Mouse (Mus musculus) CH12.LX (cell line): ENCODE measurements around the gene Syt1.

Source experiments
- BHLHE40 ChIP-seq: IDR thresholded peaks from 2 replicates; pipeline ENCODE4 v1.6.1; 2011; ENCODE audit warnings: mild to moderate bottlenecking, low read depth, low read length, improper control_type of control experiment
- CHD1 ChIP-seq: IDR thresholded peaks from 2 replicates; pipeline ENCODE4 v1.6.1; 2012; ENCODE audit warnings: low read depth, low read length, improper control_type of control experiment, inconsistent platforms
- CTCF ChIP-seq, 2 experiments: IDR thresholded peaks in 1 of 2; conservative IDR thresholded peaks in 1 of 2; 2 replicates each; pipeline ENCODE4 v1.5.1; 2011 to 2012; ENCODE audit warnings: low read depth in 2 of 2, low read length in 2 of 2, improper control_type of control experiment in 1 of 2, inconsistent platforms in 1 of 2, mild to moderate bottlenecking in 1 of 2, moderate library complexity in 1 of 2
- E2F4 ChIP-seq: IDR thresholded peaks from 2 replicates; pipeline ENCODE4 v1.6.1; 2011; ENCODE audit warnings: low read depth, low read length, improper control_type of control experiment; ENCODE audit not compliant: insufficient replicate concordance
- EP300 ChIP-seq: IDR thresholded peaks from 2 replicates; pipeline ENCODE4 v1.6.1; 2011; ENCODE audit warnings: low read length, improper control_type of control experiment
- KAT2A ChIP-seq: IDR thresholded peaks from 2 replicates; pipeline ENCODE4 v1.6.1; 2012; ENCODE audit warnings: low read length, improper control_type of control experiment, inconsistent platforms; ENCODE audit not compliant: insufficient replicate concordance
- MAFK ChIP-seq: IDR thresholded peaks from 2 replicates; pipeline ENCODE4 v1.6.1; 2011; ENCODE audit warnings: low read length, improper control_type of control experiment; ENCODE audit not compliant: insufficient replicate concordance
- POLR2AphosphoS2 ChIP-seq: IDR thresholded peaks from 2 replicates; pipeline ENCODE4 v1.6.1; 2011; ENCODE audit warnings: low read depth, low read length, improper control_type of control experiment
- USF1 ChIP-seq: IDR thresholded peaks from 2 replicates; pipeline ENCODE4 v1.6.1; 2014; ENCODE audit warnings: low read depth, mild to moderate bottlenecking, inconsistent platforms, low read length, improper control_type of control experiment
- ZNF384 ChIP-seq: IDR thresholded peaks from 2 replicates; pipeline ENCODE4 v1.6.1; 2012; ENCODE audit warnings: low read depth, low read length, improper control_type of control experiment, inconsistent platforms

- TF ChIP-seq CHD1: no peak
- no peak for TF ChIP-seq POLR2AphosphoS2
- no peak for TF ChIP-seq CTCF (conservative IDR thresholded peaks at IDR 0.05 in 1 of 2, IDR thresholded peaks at IDR 0.05 in 1 of 2; ENCODE audit: low read depth in 2 of 2, low read length in 2 of 2)
- no peak for TF ChIP-seq KAT2A
- no peak for TF ChIP-seq E2F4
- TF ChIP-seq USF1: no peak
- TF ChIP-seq EP300: no peak
- TF ChIP-seq MAFK: no peak
- no peak for TF ChIP-seq BHLHE40
- no peak for TF ChIP-seq ZNF384
These were observed 234.0 kb downstream of the Syt1 start for GRCm38 (mm10) chr10:108776735-108777134.
